Mouse (Mus musculus) kidney, postnatal 0 days (tissue): ENCODE measurements around the gene Klf16. TPM values are rescaled to one million over a fixed set of nuclear protein-coding genes. Genes with fewer than 3 reads are reported as not detected.

Experiments
- ATAC-seq: fragments of 200-750 bp; cut with Nextera tagmentation; replicated peaks from 2 replicates; pipeline ENCODE4 v1.8.0; 2017; ENCODE audit warnings: low read depth, moderate number of reproducible peaks, moderate TSS enrichment, moderate library complexity; ENCODE audit not compliant: low FRiP score
- DNase-seq: peaks from one replicate; pipeline ENCODE4 v3.0.0-alpha.2; 2016; ENCODE audit warnings: low spot score
- H3K27ac ChIP-seq: fragments of 300-500 bp; sonication (generic); 2 replicates; pipeline ENCODE4 v1.5.1; 2014; ENCODE audit warnings: mild to moderate bottlenecking
- H3K27me3 ChIP-seq: fragments of 300-500 bp; sonication (generic); 2 replicates; pipeline ENCODE4 v1.6.1; 2014; ENCODE audit warnings: low read length, mixed read lengths; ENCODE audit not compliant: insufficient read depth
- H3K36me3 ChIP-seq: fragments of 300-500 bp; sonication (generic); 2 replicates; pipeline ENCODE4 v1.6.1; 2014; ENCODE audit warnings: low read length, mixed read lengths; ENCODE audit not compliant: insufficient read depth
- H3K4me1 ChIP-seq: fragments of 300-500 bp; sonication (generic); replicated peaks from 2 replicates; pipeline ENCODE4 v1.6.1; 2014; ENCODE audit warnings: antibody characterized with exemption, low read length, mixed read lengths; ENCODE audit not compliant: insufficient read depth
- H3K4me2 ChIP-seq: fragments of 300-500 bp; sonication (generic); 2 replicates; pipeline ENCODE4 v1.6.1; 2014; ENCODE audit warnings: mild to moderate bottlenecking, low read length, moderate library complexity, mixed read lengths
- H3K4me3 ChIP-seq: fragments of 300-500 bp; sonication (generic); replicated peaks from 2 replicates; pipeline ENCODE4 v1.5.1; 2014; ENCODE audit warnings: low read depth, low read length
- H3K9ac ChIP-seq: fragments of 300-500 bp; sonication (generic); 2 replicates; pipeline ENCODE4 v1.6.1; 2014; ENCODE audit warnings: low read depth, low read length
- H3K9me3 ChIP-seq: fragments of 300-500 bp; sonication (generic); replicated peaks from 2 replicates; pipeline ENCODE4 v1.6.1; 2016; ENCODE audit warnings: low read length, inconsistent platforms, mixed read lengths
- CTCF ChIP-seq: IDR thresholded peaks from 2 replicates; pipeline ENCODE4 v1.5.1; 2016; ENCODE audit warnings: antibody characterized with exemption, low read depth, mild to moderate bottlenecking, moderate library complexity
- WGBS: fragments of 180-500 bp; shearing (Covaris S2); extraction: QIAGEN DNeasy Blood & Tissue Kit; methylation state at CpG from one replicate; pipeline ENCODE4 v1.1.7; 2014; 5-methylcytosine and 5-hydroxymethylcytosine counted together
- polyA plus RNA-seq: library from polyadenylated mRNA; unstranded; fragments of >200 nt; fragmentation: Nextera tagmentation; extraction: Ambion mirVana; gene quantifications from 2 replicates; pipeline ENCODE4 v1.2.1, GENCODE M21; 2015

Gene Klf16
- polyA plus RNA-seq, 1 experiment from 2014 or later = 8.8 TPM

GRCm38 (mm10) chr10:80552364-80552763 lies 24.8 kb downstream of the Klf16 start:
- H3K27ac ChIP-seq = no peak overlapping the region
- H3K4me3 ChIP-seq = no peak overlapping the region
- H3K9ac ChIP-seq = no peak overlapping the region
- peaks cover 15% of the 10 kb centered on the region; the same call in 1 of the 2 replicates for H3K36me3 ChIP-seq
- no peak overlapping the region for H3K4me2 ChIP-seq
- no peaks in the 10 kb centered on the region for H3K4me1 ChIP-seq
- no peak for ATAC-seq
- no peaks in the 10 kb centered on the region for H3K9me3 ChIP-seq
- H3K27me3 ChIP-seq = no peaks in the 10 kb centered on the region
- DNase-seq = no peak
- 58% methylated on average over 9 of the region's 9 CpGs for WGBS
- TF ChIP-seq CTCF = no peak

- Histone ChIP-seq H3K9ac (no peak overlapping the region), H3K4me2 (no peak overlapping the region), H3K4me3 (no peak overlapping the region), H3K36me3 (peaks cover 43% of the 10 kb centered on the region), H3K27me3 (no peaks in the 10 kb centered on the region), H3K27ac (no peak overlapping the region), H3K9me3 (no peaks in the 10 kb centered on the region), H3K4me1 (no peaks in the 10 kb centered on the region)
- WGBS = 70% methylated on average over 21 of the region's 21 CpGs
- DNase-seq (no peak), ATAC-seq (no peak)
- TF ChIP-seq CTCF = no peak
Measured at GRCm38 (mm10) chr10:80549279-80549678, 27.8 kb downstream of the Klf16 start.

GRCm38 (mm10) chr10:80548428-80549006 lies 28.6 kb downstream of the Klf16 start:
- DNase-seq (peak; percentile 83), ATAC-seq (peak; percentile 55)
- WGBS = 69% methylated on average over 10 of the region's 10 CpGs
- no peak overlapping the region for H3K9ac ChIP-seq
- H3K4me3 ChIP-seq = no peak overlapping the region
- no peak overlapping the region for H3K4me2 ChIP-seq
- TF ChIP-seq CTCF = peak; percentile 85
- H3K27me3 ChIP-seq = no peaks in the 10 kb centered on the region
- no peaks in the 10 kb centered on the region for H3K4me1 ChIP-seq
- H3K9me3 ChIP-seq = no peaks in the 10 kb centered on the region
- H3K36me3 ChIP-seq = peaks cover 49% of the 10 kb centered on the region
- H3K27ac ChIP-seq = no peak overlapping the region

GRCm38 (mm10) chr10:80547539-80547938 lies 29.6 kb downstream of the Klf16 start:
- Histone ChIP-seq H3K4me3 (no peak overlapping the region), H3K36me3 (peaks cover 54% of the 10 kb centered on the region), H3K9me3 (no peaks in the 10 kb centered on the region), H3K4me1 (no peaks in the 10 kb centered on the region), H3K27me3 (no peaks in the 10 kb centered on the region), H3K27ac (no peak overlapping the region), H3K4me2 (no peak overlapping the region), H3K9ac (no peak overlapping the region)
- WGBS = 88% methylated on average over 15 of the region's 15 CpGs
- no peak for DNase-seq
- TF ChIP-seq CTCF = no peak
- no peak for ATAC-seq

GRCm38 (mm10) chr10:80546945-80547344 lies 30.2 kb downstream of the Klf16 start:
- Histone ChIP-seq H3K9me3 (no peaks in the 10 kb centered on the region), H3K27ac (no peak overlapping the region), H3K4me3 (no peak overlapping the region), H3K27me3 (no peaks in the 10 kb centered on the region), H3K9ac (no peak overlapping the region), H3K4me1 (no peaks in the 10 kb centered on the region), H3K36me3 (peaks cover 60% of the 10 kb centered on the region), H3K4me2 (no peak overlapping the region)
- no peak for TF ChIP-seq CTCF
- no peak for DNase-seq
- 98% methylated on average over 4 of the region's 4 CpGs for WGBS
- no peak for ATAC-seq

GRCm38 (mm10) chr10:80545590-80545989 lies 31.5 kb downstream of the Klf16 start:
- no peaks in the 10 kb centered on the region for H3K27me3 ChIP-seq
- H3K36me3 ChIP-seq = peaks cover 69% of the 10 kb centered on the region
- H3K9ac ChIP-seq = no peak overlapping the region
- no peaks in the 10 kb centered on the region for H3K9me3 ChIP-seq
- ATAC-seq (no peak), DNase-seq (no peak)
- no peaks in the 10 kb centered on the region for H3K4me1 ChIP-seq
- TF ChIP-seq CTCF = no peak
- H3K27ac ChIP-seq = no peak overlapping the region
- no peak overlapping the region for H3K4me3 ChIP-seq
- H3K4me2 ChIP-seq = no peak overlapping the region
- WGBS = 89% methylated on average over 8 of the region's 8 CpGs

- Histone ChIP-seq H3K9me3 (no peaks in the 10 kb centered on the region), H3K4me1 (0 out of 2 replicates have a peak, but pooled peaks cover 2% of the 10 kb centered on the region), H3K4me2 (no peak overlapping the region), H3K27ac (no peak overlapping the region), H3K27me3 (no peaks in the 10 kb centered on the region), H3K4me3 (no peak overlapping the region), H3K9ac (no peak overlapping the region), H3K36me3 (peaks cover 60% of the 10 kb centered on the region)
- DNase-seq (no peak), ATAC-seq (no peak)
- WGBS = 94% methylated on average over 14 of the region's 14 CpGs
- no peak for TF ChIP-seq CTCF
Measured at GRCm38 (mm10) chr10:80543873-80544272, 33.2 kb downstream of the Klf16 start.
